Mouse (Mus musculus): ENCODE data around the gene Gtpbp10.

The Gtpbp10 gene

DNA sequence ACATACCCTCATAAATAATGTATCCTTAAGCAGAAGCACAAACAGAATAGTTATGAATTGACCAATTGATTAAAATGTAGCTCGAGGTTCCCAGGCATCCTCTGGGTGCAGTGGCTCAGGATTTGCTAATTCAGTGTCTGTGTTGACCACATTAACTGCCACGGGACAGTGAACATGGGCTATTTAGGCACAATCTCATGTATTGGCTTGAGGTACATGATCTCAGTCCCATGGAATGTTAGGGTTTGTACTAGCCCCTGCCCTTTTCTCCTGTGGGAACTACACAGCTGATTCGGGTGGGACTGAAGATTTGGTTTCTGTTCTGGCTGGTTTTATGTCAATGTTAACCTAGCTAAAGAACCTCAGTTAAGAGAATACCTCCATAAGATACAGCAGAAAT, 62.9 kb downstream of the Gtpbp10 start:
- no peak for ATAC-seq (ENCODE audit: low TSS enrichment)

- no peak for ATAC-seq (ENCODE audit: low TSS enrichment)
Observed at GRCm38 (mm10) chr5:5495042-5495441, 64.3 kb downstream of the Gtpbp10 start.

GRCm38 (mm10) chr5:5494269-5495005, 64.9 kb downstream of the Gtpbp10 start:
- peak; percentile 83 for ATAC-seq (ENCODE audit: low TSS enrichment)

GRCm38 (mm10) chr5:5492163-5492562, 67.2 kb downstream of the Gtpbp10 start:
- ATAC-seq (ENCODE audit: low TSS enrichment): no peak

All from frontal cortex, adult (tissue).